Comparison of ENCODE assay signal across 9 mouse cellular contexts in the genomic region with DNA sequence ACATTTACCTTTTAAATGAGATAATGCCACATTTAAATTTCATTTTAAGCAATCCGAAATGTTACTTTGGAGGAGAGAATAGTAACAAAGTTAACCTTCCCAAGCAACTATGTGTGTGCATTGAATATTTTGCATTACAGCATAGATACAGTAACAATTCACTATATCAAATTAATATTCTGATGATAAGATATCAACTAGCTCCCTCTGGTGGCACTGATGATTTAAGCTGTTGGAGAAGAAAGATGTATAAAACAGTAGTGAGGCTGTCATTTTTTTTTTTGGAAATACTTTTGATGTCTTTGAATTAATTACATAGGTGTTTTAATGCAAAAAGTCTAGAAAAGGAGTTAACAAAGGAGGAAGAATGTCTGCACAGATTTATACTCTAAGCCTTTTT.
DNase-seq lines count a peak whose midpoint lies in the region.
"Had no signal": no experiment of that assay in that cellular context is flagged by ENCODE, and none has a peak within 500 bp of the region (broad histone marks: within the 10 kb centered on the region; RNA-seq: fewer than 3 reads in every experiment).

No protein-coding gene starts in this region.

- H3K36me3 ChIP-seq in splenic B cell, adult 2 months (ENCODE audit: control insufficient read depth, insufficient read depth, low read length, poor library complexity, severe bottlenecking): no peaks in the 10 kb centered on the region
- H3K36me3 ChIP-seq: neural tube, embryonic 15.5 days had no signal

- peak; percentile 26 for DNase-seq in cerebellum, adult 9-10 months
- DNase-seq in cerebellum, postnatal 36 days: no peak
- peak; percentile 37 for DNase-seq in kidney, adult 9 months
- no peak for DNase-seq in kidney, adult 18-20 months
- peak; percentile 16 for DNase-seq in right cerebral cortex, postnatal 4 days
- DNase-seq in right cerebral cortex, postnatal 36 days (ENCODE audit: low spot score in 2 of 2): no peak
- peak; percentile 15 for DNase-seq in splenic B cell, adult 2 months (ENCODE audit: low read depth, low spot score)
- DNase-seq in frontal cortex, postnatal 14 days (ENCODE audit: low spot score in 2 of 2): no peak

- H3K27me3 ChIP-seq in splenic B cell, adult 2 months (ENCODE audit: control insufficient read depth, insufficient read depth, low read length, poor library complexity, severe bottlenecking): no peaks in the 10 kb centered on the region
- H3K27me3 ChIP-seq: neural tube, embryonic 15.5 days had no signal

Comparison
In these comparisons a context has a peak if more than half of its experiments do, and no peak if none do; other contexts are left out.
1. DNase-seq: peak in cerebellum, adult 9-10 months (single experiment), kidney, adult 9 months (single experiment), right cerebral cortex, postnatal 4 days (single experiment) and splenic B cell, adult 2 months (single experiment); none in cerebellum, postnatal 36 days (0 of 2), kidney, adult 18-20 months (single experiment), right cerebral cortex, postnatal 36 days (0 of 2) and frontal cortex, postnatal 14 days (0 of 2).